Mouse (Mus musculus): ENCODE results near the gene Tmem219. TPM values are rescaled to one million over a fixed set of nuclear protein-coding genes. Genes with fewer than 3 reads are reported as not detected.

Tmem219 gene
- polyA plus RNA-seq, 1 experiment from 2014 or later = 18.0 TPM

DNA sequence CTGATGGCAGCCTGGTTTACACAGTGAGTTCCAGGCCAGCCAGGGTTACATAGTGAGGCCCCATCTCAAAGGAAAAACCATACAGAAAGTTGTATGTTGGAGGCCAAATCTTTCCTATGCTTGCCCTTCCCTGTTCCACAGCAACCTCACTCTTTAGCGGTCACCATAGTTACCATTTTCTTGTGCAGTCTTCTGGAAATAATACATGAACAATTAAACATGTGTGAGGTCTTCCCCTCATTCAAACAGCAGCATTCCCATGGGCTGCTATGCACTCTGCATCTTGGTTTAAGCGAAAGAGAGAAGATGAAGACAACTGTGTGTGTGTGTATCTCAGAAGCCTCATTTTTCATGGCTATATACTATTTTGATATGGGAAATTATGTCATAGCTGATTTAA is 77.2 kb downstream of the Tmem219 start:
- Histone ChIP-seq H3K36me3 (no peaks in the 10 kb centered on the region), H3K4me2 (no peak overlapping the region), H3K27ac (no peak overlapping the region), H3K9ac (replicated peaks) (no peak overlapping the region), H3K4me1 (replicated peaks) (peaks cover 14% of the 10 kb centered on the region), H3K4me3 (replicated peaks) (no peak overlapping the region), H3K27me3 (peaks cover 40% of the 10 kb centered on the region), H3K9me3 (0 out of 2 replicates have a peak, but pooled peaks cover 5% of the 10 kb centered on the region)
- WGBS = 87% methylated on average over 2 of the region's 2 CpGs
- no peak for ATAC-seq (ENCODE audit: insufficient number of reproducible peaks, insufficient read depth, low FRiP score, low TSS enrichment, low read depth)

DNA sequence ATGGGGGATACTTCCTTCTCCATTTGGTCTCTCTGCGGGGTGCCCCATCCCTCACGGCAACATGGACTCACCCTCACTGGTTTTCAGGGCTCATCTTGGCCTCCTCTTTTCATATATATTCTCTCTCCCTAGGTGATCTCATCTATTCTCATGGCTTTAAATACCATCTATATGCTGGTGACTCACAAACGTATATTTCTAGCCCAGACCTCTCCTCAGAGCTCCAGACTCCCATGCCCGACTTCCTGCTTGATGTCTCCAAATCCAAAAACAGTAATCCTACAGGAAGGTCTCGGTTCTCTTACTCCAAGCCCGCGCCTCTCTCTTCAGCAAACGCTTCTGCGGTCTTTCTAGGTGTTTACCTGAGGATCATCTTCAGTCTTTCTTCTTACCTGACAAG is 79.4 kb downstream of the Tmem219 start:
- no peak overlapping the region for H3K27ac ChIP-seq

More for the DNA sequence above, 79.4 kb downstream of the Tmem219 start:
- H3K9ac ChIP-seq (replicated peaks) = no peak overlapping the region
- H3K4me2 ChIP-seq = no peak overlapping the region
- 0 out of 2 replicates have a peak, but pooled peaks cover 5% of the 10 kb centered on the region for H3K9me3 ChIP-seq
- H3K27me3 ChIP-seq = peaks cover 18% of the 10 kb centered on the region
- H3K4me1 ChIP-seq (replicated peaks) = peaks cover 7% of the 10 kb centered on the region
- no peaks in the 10 kb centered on the region for H3K36me3 ChIP-seq
- 82% methylated on average over 9 of the region's 9 CpGs for WGBS
- no peak overlapping the region for H3K4me3 ChIP-seq (replicated peaks)
- no peak for ATAC-seq (ENCODE audit: insufficient number of reproducible peaks, insufficient read depth, low FRiP score, low TSS enrichment, low read depth)

Other genes with a start within 250 kb of the Tmem219 start
- gene Sult1a1, start 246.5 kb downstream of the Tmem219 start, polyA plus RNA-seq (2016; fragmentation: Nextera tagmentation; extraction: Ambion mirVana) = 0.83 and 1.2 TPM in 2 replicates
- gene Bola2, start 227.5 kb downstream of the Tmem219 start, polyA plus RNA-seq (2016; fragmentation: Nextera tagmentation; extraction: Ambion mirVana) = 145 and 156 TPM in 2 replicates
- gene Slx1b, start 227.1 kb downstream of the Tmem219 start, polyA plus RNA-seq (2016; fragmentation: Nextera tagmentation; extraction: Ambion mirVana) = 14.5 and 14.7 TPM in 2 replicates
- gene Coro1a, start 215.1 kb downstream of the Tmem219 start, polyA plus RNA-seq (2016; fragmentation: Nextera tagmentation; extraction: Ambion mirVana) = 36.6 and 39.1 TPM in 2 replicates
- gene Mapk3, start 163.3 kb downstream of the Tmem219 start, polyA plus RNA-seq (2016; fragmentation: Nextera tagmentation; extraction: Ambion mirVana) = 36.4 and 38.5 TPM in 2 replicates
- 1.3 and 2.4 TPM in 2 replicates for gene Gdpd3, start 156.6 kb downstream of the Tmem219 start, polyA plus RNA-seq (2016; fragmentation: Nextera tagmentation; extraction: Ambion mirVana)
- gene Ypel3, start 146.0 kb downstream of the Tmem219 start, polyA plus RNA-seq (2016; fragmentation: Nextera tagmentation; extraction: Ambion mirVana) = 104 and 126 TPM in 2 replicates
- gene Tbx6, start 141.4 kb downstream of the Tmem219 start, polyA plus RNA-seq (2016; fragmentation: Nextera tagmentation; extraction: Ambion mirVana) = 0.50 and 0.68 TPM in 2 replicates
- 378 and 401 TPM in 2 replicates for gene Ppp4c, start 130.4 kb downstream of the Tmem219 start, polyA plus RNA-seq (2016; fragmentation: Nextera tagmentation; extraction: Ambion mirVana)
- gene Fam57b, start 125.2 kb downstream of the Tmem219 start, polyA plus RNA-seq (2016; fragmentation: Nextera tagmentation; extraction: Ambion mirVana) = 0.19 and 0.33 TPM in 2 replicates
- gene 4930451I11Rik, start 91.3 kb downstream of the Tmem219 start, polyA plus RNA-seq (2016; fragmentation: Nextera tagmentation; extraction: Ambion mirVana) = not detected in 2 replicates
- gene Doc2a, start 75.5 kb downstream of the Tmem219 start, polyA plus RNA-seq (2016; fragmentation: Nextera tagmentation; extraction: Ambion mirVana) = 1.5 and 2.3 TPM in 2 replicates
- 46.1 and 50.7 TPM in 2 replicates for gene Hirip3, start 60.9 kb downstream of the Tmem219 start, polyA plus RNA-seq (2016; fragmentation: Nextera tagmentation; extraction: Ambion mirVana)
- 93.3 and 101 TPM in 2 replicates for gene Ino80e, start 60.5 kb downstream of the Tmem219 start, polyA plus RNA-seq (2016; fragmentation: Nextera tagmentation; extraction: Ambion mirVana)
- 58.2 and 60.3 TPM in 2 replicates for gene Taok2, start 38.2 kb downstream of the Tmem219 start, polyA plus RNA-seq (2016; fragmentation: Nextera tagmentation; extraction: Ambion mirVana)
- gene Kctd13, start 6.0 kb upstream of the Tmem219 start, polyA plus RNA-seq (2016; fragmentation: Nextera tagmentation; extraction: Ambion mirVana) = 18.3 and 19.7 TPM in 2 replicates
- 0.17 and 0.30 TPM in 2 replicates for gene Asphd1, start 26.7 kb upstream of the Tmem219 start, polyA plus RNA-seq (2016; fragmentation: Nextera tagmentation; extraction: Ambion mirVana)
- gene Sez6l2, start 27.6 kb upstream of the Tmem219 start, polyA plus RNA-seq (2016; fragmentation: Nextera tagmentation; extraction: Ambion mirVana) = 0.14 and 0.35 TPM in 2 replicates
- gene Cdipt, start 53.0 kb upstream of the Tmem219 start, polyA plus RNA-seq (2016; fragmentation: Nextera tagmentation; extraction: Ambion mirVana) = 76.5 and 80.7 TPM in 2 replicates
- gene Cdiptos, start 53.2 kb upstream of the Tmem219 start, polyA plus RNA-seq (2016; fragmentation: Nextera tagmentation; extraction: Ambion mirVana) = 0.64 and 1.1 TPM in 2 replicates
- gene Mvp, start 91.7 kb upstream of the Tmem219 start, polyA plus RNA-seq (2016; fragmentation: Nextera tagmentation; extraction: Ambion mirVana) = 4.1 and 4.6 TPM in 2 replicates
- gene Pagr1b, start 93.6 kb upstream of the Tmem219 start, polyA plus RNA-seq (2016; fragmentation: Nextera tagmentation; extraction: Ambion mirVana) = 0.42 and 0.59 TPM in 2 replicates
- 33.0 and 34.4 TPM in 2 replicates for gene Pagr1a, start 94.4 kb upstream of the Tmem219 start, polyA plus RNA-seq (2016; fragmentation: Nextera tagmentation; extraction: Ambion mirVana)
- 73.7 and 81.2 TPM in 2 replicates for gene Gm42742, start 98.2 kb upstream of the Tmem219 start, polyA plus RNA-seq (2016; fragmentation: Nextera tagmentation; extraction: Ambion mirVana)
- 3.1 and 6.4 TPM in 2 replicates for gene Prrt2, start 98.3 kb upstream of the Tmem219 start, polyA plus RNA-seq (2016; fragmentation: Nextera tagmentation; extraction: Ambion mirVana)
- gene Maz, start 104.1 kb upstream of the Tmem219 start, polyA plus RNA-seq (2016; fragmentation: Nextera tagmentation; extraction: Ambion mirVana) = 120 and 123 TPM in 2 replicates
- gene Kif22, start 119.6 kb upstream of the Tmem219 start, polyA plus RNA-seq (2016; fragmentation: Nextera tagmentation; extraction: Ambion mirVana) = 157 and 161 TPM in 2 replicates
- gene Zg16, start 164.4 kb upstream of the Tmem219 start, polyA plus RNA-seq (2016; fragmentation: Nextera tagmentation; extraction: Ambion mirVana) = not detected in 2 replicates
- 1.4 and 1.8 TPM in 2 replicates for gene AI467606, start 168.4 kb upstream of the Tmem219 start, polyA plus RNA-seq (2016; fragmentation: Nextera tagmentation; extraction: Ambion mirVana)
- gene Qprt, start 199.3 kb upstream of the Tmem219 start, polyA plus RNA-seq (2016; fragmentation: Nextera tagmentation; extraction: Ambion mirVana) = 1.3 and 1.7 TPM in 2 replicates
- 0.26 TPM in 1 of 2 replicates, not detected in the other for gene Spn, start 214.9 kb upstream of the Tmem219 start, polyA plus RNA-seq (2016; fragmentation: Nextera tagmentation; extraction: Ambion mirVana)

Data from limb, embryonic 12.5 days (tissue).